Mouse (Mus musculus): Measurements from ENCODE around the gene Dennd2a. TPM values are rescaled to one million over a fixed set of nuclear protein-coding genes. Genes with fewer than 3 reads are reported as not detected.

The Dennd2a gene
- polyA plus RNA-seq, 1 experiment from 2014 or later: 49.3 TPM

- H3K36me3 ChIP-seq (ENCODE audit: control insufficient read depth, insufficient read depth, low read length): no peaks in the 10 kb centered on the region
- no peaks in the 10 kb centered on the region for H3K4me1 ChIP-seq (ENCODE audit: control insufficient read depth, insufficient read depth, low read length)
- DNase-seq (ENCODE audit: low spot score, missing footprints) (peak; percentile 88), ATAC-seq (ENCODE audit: low FRiP score) (no peak)
- H3K9me3 ChIP-seq (ENCODE audit: control insufficient read depth, low read length): no peaks in the 10 kb centered on the region
- no peak overlapping the region for H3K4me3 ChIP-seq (ENCODE audit: low read depth, low read length)
- no peaks in the 10 kb centered on the region for H3K27me3 ChIP-seq (ENCODE audit: control insufficient read depth, insufficient read depth, low read length)
- peak overlapping the region; percentile 38; the same call in 1 of the 2 replicates for H3K27ac ChIP-seq (ENCODE audit: low read depth, low read length)
- H3K4me2 ChIP-seq: no peak overlapping the region
- no peak overlapping the region for H3K9ac ChIP-seq (ENCODE audit: low read length)
- WGBS: 92% methylated on average over 2 of the region's 2 CpGs
Measured at GRCm38 (mm10) chr6:39434111-39434885, 123.4 kb downstream of the Dennd2a start.

- no peaks in the 10 kb centered on the region for H3K27me3 ChIP-seq (ENCODE audit: control insufficient read depth, insufficient read depth, low read length)
- H3K4me2 ChIP-seq: no peak overlapping the region
- H3K4me3 ChIP-seq (ENCODE audit: low read depth, low read length): no peak overlapping the region
- H3K9ac ChIP-seq (ENCODE audit: low read length): no peak overlapping the region
- ATAC-seq (ENCODE audit: low FRiP score) (no peak), DNase-seq (ENCODE audit: low spot score, missing footprints) (no peak)
- H3K9me3 ChIP-seq (ENCODE audit: control insufficient read depth, low read length): no peaks in the 10 kb centered on the region
- no peaks in the 10 kb centered on the region for H3K36me3 ChIP-seq (ENCODE audit: control insufficient read depth, insufficient read depth, low read length)
- H3K27ac ChIP-seq (ENCODE audit: low read depth, low read length): no peak overlapping the region
- H3K4me1 ChIP-seq (ENCODE audit: control insufficient read depth, insufficient read depth, low read length): no peaks in the 10 kb centered on the region
Measured at GRCm38 (mm10) chr6:39433701-39434100, 124.0 kb downstream of the Dennd2a start.

- Histone ChIP-seq H3K9ac (ENCODE audit: low read length) (no peak overlapping the region), H3K36me3 (ENCODE audit: control insufficient read depth, insufficient read depth, low read length) (no peaks in the 10 kb centered on the region), H3K9me3 (ENCODE audit: control insufficient read depth, low read length) (no peaks in the 10 kb centered on the region), H3K4me2 (no peak overlapping the region), H3K4me3 (ENCODE audit: low read depth, low read length) (no peak overlapping the region), H3K4me1 (ENCODE audit: control insufficient read depth, insufficient read depth, low read length) (no peaks in the 10 kb centered on the region), H3K27ac (ENCODE audit: low read depth, low read length) (no peak overlapping the region), H3K27me3 (ENCODE audit: control insufficient read depth, insufficient read depth, low read length) (no peaks in the 10 kb centered on the region)
- 90% methylated on average over 4 of the region's 4 CpGs for WGBS
- ATAC-seq (ENCODE audit: low FRiP score) (no peak), DNase-seq (ENCODE audit: low spot score, missing footprints) (no peak)
Measured at GRCm38 (mm10) chr6:39433174-39433573, 124.5 kb downstream of the Dennd2a start.

GRCm38 (mm10) chr6:39430722-39431121 lies 126.9 kb downstream of the Dennd2a start:
- DNase-seq (ENCODE audit: low spot score, missing footprints): no peak
- no peak overlapping the region for H3K4me3 ChIP-seq (ENCODE audit: low read depth, low read length)
- no peaks in the 10 kb centered on the region for H3K36me3 ChIP-seq (ENCODE audit: control insufficient read depth, insufficient read depth, low read length)
- WGBS: 73% methylated on average over 11 of the region's 11 CpGs
- no peaks in the 10 kb centered on the region for H3K4me1 ChIP-seq (ENCODE audit: control insufficient read depth, insufficient read depth, low read length)
- H3K4me2 ChIP-seq: no peak overlapping the region
- H3K9ac ChIP-seq (ENCODE audit: low read length): no peak overlapping the region
- no peaks in the 10 kb centered on the region for H3K27me3 ChIP-seq (ENCODE audit: control insufficient read depth, insufficient read depth, low read length)
- H3K9me3 ChIP-seq (ENCODE audit: control insufficient read depth, low read length): no peaks in the 10 kb centered on the region
- ATAC-seq (ENCODE audit: low FRiP score): no peak
- no peak overlapping the region for H3K27ac ChIP-seq (ENCODE audit: low read depth, low read length)

GRCm38 (mm10) chr6:39429007-39429788 lies 128.5 kb downstream of the Dennd2a start:
- H3K4me2 ChIP-seq: no peak overlapping the region
- no peaks in the 10 kb centered on the region for H3K36me3 ChIP-seq (ENCODE audit: control insufficient read depth, insufficient read depth, low read length)
- WGBS: 83% methylated on average over 6 of the region's 6 CpGs
- H3K9me3 ChIP-seq (ENCODE audit: control insufficient read depth, low read length): no peaks in the 10 kb centered on the region
- DNase-seq (ENCODE audit: low spot score, missing footprints) (no peak), ATAC-seq (ENCODE audit: low FRiP score) (no peak)
- H3K4me1 ChIP-seq (ENCODE audit: control insufficient read depth, insufficient read depth, low read length): no peaks in the 10 kb centered on the region
- H3K4me3 ChIP-seq (ENCODE audit: low read depth, low read length): no peak overlapping the region
- no peak overlapping the region for H3K9ac ChIP-seq (ENCODE audit: low read length)
- H3K27me3 ChIP-seq (ENCODE audit: control insufficient read depth, insufficient read depth, low read length): no peaks in the 10 kb centered on the region
- no peak overlapping the region for H3K27ac ChIP-seq (ENCODE audit: low read depth, low read length)

GRCm38 (mm10) chr6:39427276-39428003 lies 130.2 kb downstream of the Dennd2a start:
- no peaks in the 10 kb centered on the region for H3K27me3 ChIP-seq (ENCODE audit: control insufficient read depth, insufficient read depth, low read length)
- no peaks in the 10 kb centered on the region for H3K4me1 ChIP-seq (ENCODE audit: control insufficient read depth, insufficient read depth, low read length)
- DNase-seq (ENCODE audit: low spot score, missing footprints): no peak
- WGBS: 90% methylated on average over 4 of the region's 4 CpGs
- no peaks in the 10 kb centered on the region for H3K9me3 ChIP-seq (ENCODE audit: control insufficient read depth, low read length)
- H3K36me3 ChIP-seq (ENCODE audit: control insufficient read depth, insufficient read depth, low read length): no peaks in the 10 kb centered on the region
- no peak overlapping the region for H3K4me2 ChIP-seq
- no peak for ATAC-seq (ENCODE audit: low FRiP score)
- no peak overlapping the region for H3K4me3 ChIP-seq (ENCODE audit: low read depth, low read length)
- H3K9ac ChIP-seq (ENCODE audit: low read length): no peak overlapping the region
- no peak overlapping the region for H3K27ac ChIP-seq (ENCODE audit: low read depth, low read length)

- no peak overlapping the region for H3K9ac ChIP-seq (ENCODE audit: low read length)
Measured at GRCm38 (mm10) chr6:39426725-39427124, 130.9 kb downstream of the Dennd2a start.

GRCm38 (mm10) chr6:39425181-39425580 lies 132.5 kb downstream of the Dennd2a start:
- no peaks in the 10 kb centered on the region for H3K9me3 ChIP-seq (ENCODE audit: control insufficient read depth, low read length)
- WGBS: 86% methylated on average over 2 of the region's 2 CpGs
- no peaks in the 10 kb centered on the region for H3K4me1 ChIP-seq (ENCODE audit: control insufficient read depth, insufficient read depth, low read length)
- no peaks in the 10 kb centered on the region for H3K27me3 ChIP-seq (ENCODE audit: control insufficient read depth, insufficient read depth, low read length)
- DNase-seq (ENCODE audit: low spot score, missing footprints) (no peak), ATAC-seq (ENCODE audit: low FRiP score) (no peak)
- H3K27ac ChIP-seq (ENCODE audit: low read depth, low read length): no peak overlapping the region
- no peak overlapping the region for H3K9ac ChIP-seq (ENCODE audit: low read length)
- H3K36me3 ChIP-seq (ENCODE audit: control insufficient read depth, insufficient read depth, low read length): no peaks in the 10 kb centered on the region
- H3K4me2 ChIP-seq: no peak overlapping the region
- no peak overlapping the region for H3K4me3 ChIP-seq (ENCODE audit: low read depth, low read length)

More at GRCm38 (mm10) chr6:39426725-39427124, 130.9 kb downstream of the Dennd2a start:
- Histone ChIP-seq H3K27me3 (ENCODE audit: control insufficient read depth, insufficient read depth, low read length) (no peaks in the 10 kb centered on the region), H3K36me3 (ENCODE audit: control insufficient read depth, insufficient read depth, low read length) (no peaks in the 10 kb centered on the region), H3K4me2 (no peak overlapping the region), H3K4me1 (ENCODE audit: control insufficient read depth, insufficient read depth, low read length) (no peaks in the 10 kb centered on the region), H3K9me3 (ENCODE audit: control insufficient read depth, low read length) (no peaks in the 10 kb centered on the region), H3K27ac (ENCODE audit: low read depth, low read length) (no peak overlapping the region), H3K4me3 (ENCODE audit: low read depth, low read length) (no peak overlapping the region)
- WGBS: 90% methylated on average over 3 of the region's 4 CpGs
- no peak for ATAC-seq (ENCODE audit: low FRiP score)
- no peak for DNase-seq (ENCODE audit: low spot score, missing footprints)

GRCm38 (mm10) chr6:39423686-39424085 lies 134.0 kb downstream of the Dennd2a start:
- H3K9ac ChIP-seq (ENCODE audit: low read length): no peak overlapping the region
- DNase-seq (ENCODE audit: low spot score, missing footprints): no peak
- WGBS: 87% methylated on average over 7 of the region's 7 CpGs
- no peaks in the 10 kb centered on the region for H3K9me3 ChIP-seq (ENCODE audit: control insufficient read depth, low read length)
- H3K4me1 ChIP-seq (ENCODE audit: control insufficient read depth, insufficient read depth, low read length): no peaks in the 10 kb centered on the region
- H3K27ac ChIP-seq (ENCODE audit: low read depth, low read length): no peak overlapping the region
- H3K27me3 ChIP-seq (ENCODE audit: control insufficient read depth, insufficient read depth, low read length): no peaks in the 10 kb centered on the region
- ATAC-seq (ENCODE audit: low FRiP score): no peak
- no peak overlapping the region for H3K4me2 ChIP-seq
- H3K4me3 ChIP-seq (ENCODE audit: low read depth, low read length): no peak overlapping the region
- no peaks in the 10 kb centered on the region for H3K36me3 ChIP-seq (ENCODE audit: control insufficient read depth, insufficient read depth, low read length)
